Mouse (Mus musculus) liver, embryonic 14.5 days (tissue): ENCODE results near the gene 2410002F23Rik. TPM values are rescaled to one million over a fixed set of nuclear protein-coding genes. Genes with fewer than 3 reads are reported as not detected.

Experiments used
- ATAC-seq: fragments of 200-750 bp; cut with Nextera tagmentation; 2 replicates; pipeline ENCODE4 v1.8.0; 2017; ENCODE audit warnings: moderate number of reproducible peaks, mild to moderate bottlenecking, moderate library complexity; ENCODE audit not compliant: insufficient read depth
- DNase-seq, 3 experiments: peaks; one replicate each; pipeline ENCODE4 v3.0.0-alpha.2; 2012 to 2013; ENCODE audit warnings: low read depth in 3 of 3, low spot score in 3 of 3
- H3K27ac ChIP-seq: fragments of 300-500 bp; sonication (generic); 2 replicates; pipeline ENCODE4 v1.5.1; 2014; ENCODE audit warnings: moderate library complexity, mild to moderate bottlenecking, control low read depth, inconsistent platforms
- H3K27me3 ChIP-seq: fragments of 300-500 bp; sonication (generic); 2 replicates; pipeline ENCODE4 v1.6.1; 2014; ENCODE audit warnings: mild to moderate bottlenecking, low read length, moderate library complexity; ENCODE audit not compliant: control insufficient read depth, insufficient read depth
- H3K36me3 ChIP-seq: fragments of 300-500 bp; sonication (generic); replicated peaks from 2 replicates; pipeline ENCODE4 v1.6.1; 2014; ENCODE audit warnings: low read depth; ENCODE audit not compliant: control insufficient read depth, insufficient read depth
- H3K4me1 ChIP-seq, 2 experiments: fragments of 200-500 bp in 1 of 2; fragments of 300-500 bp in 1 of 2; sonication (generic) in 1 of 2; replicated peaks; 2 replicates each; pipeline ENCODE4 v1.6.1; 2012 to 2014; ENCODE audit warnings: antibody characterized with exemption in 1 of 2, inconsistent platforms in 1 of 2, low read length in 1 of 2; ENCODE audit not compliant: control insufficient read depth in 2 of 2, insufficient read depth in 2 of 2
- H3K4me2 ChIP-seq: fragments of 300-500 bp; sonication (generic); 2 replicates; pipeline ENCODE4 v1.6.1; 2014; ENCODE audit warnings: low read depth, mild to moderate bottlenecking, control low read depth, moderate library complexity
- H3K4me3 ChIP-seq, 2 experiments: fragments of 200-500 bp in 1 of 2; fragments of 300-500 bp in 1 of 2; sonication (generic) in 1 of 2; 2 replicates each; pipeline ENCODE4 v1.5.1; 2012 to 2014; ENCODE audit warnings: low read depth in 2 of 2, low read length in 2 of 2, mild to moderate bottlenecking in 2 of 2, control low read depth in 1 of 2, inconsistent platforms in 1 of 2, moderate library complexity in 1 of 2; ENCODE audit not compliant: insufficient read depth in 1 of 2
- H3K9ac ChIP-seq: fragments of 300-500 bp; sonication (generic); replicated peaks from 2 replicates; pipeline ENCODE4 v1.6.1; 2014; ENCODE audit warnings: mild to moderate bottlenecking, control low read depth, moderate library complexity
- H3K9me3 ChIP-seq: fragments of 300-500 bp; sonication (generic); 2 replicates; pipeline ENCODE4 v1.6.1; 2016; ENCODE audit warnings: low read length, mixed read lengths; ENCODE audit not compliant: control insufficient read depth
- CTCF ChIP-seq: IDR thresholded peaks from 2 replicates; pipeline ENCODE4 v1.5.1; 2016; ENCODE audit warnings: antibody characterized with exemption, low read depth, control low read depth
- EP300 ChIP-seq: IDR thresholded peaks from 2 replicates; pipeline ENCODE4 v1.6.1; 2016; ENCODE audit warnings: antibody characterized with exemption, low read depth
- WGBS: fragments of 180-500 bp; shearing (Covaris S2); extraction: QIAGEN DNeasy Blood & Tissue Kit; methylation state at CpG from one replicate; pipeline ENCODE4 v1.1.7; 2014; ENCODE audit not compliant: insufficient replicate concordance; 5-methylcytosine and 5-hydroxymethylcytosine counted together
- polyA plus RNA-seq, 2 experiments: library from polyadenylated mRNA; depleted of rRNA in 1 of 2; stranded (reverse) in 1 of 2; unstranded in 1 of 2; fragments of >200 nt; fragmentation: Nextera tagmentation in 1 of 2; extraction: Ambion mirVana in 1 of 2; gene quantifications; 2 replicates each; pipeline versions ENCODE4 v1.2.1 to v1.2.3; 2012 to 2014

Gene 2410002F23Rik
- polyA plus RNA-seq, 2 experiments = 20.0 to 43.8 TPM

DNA sequence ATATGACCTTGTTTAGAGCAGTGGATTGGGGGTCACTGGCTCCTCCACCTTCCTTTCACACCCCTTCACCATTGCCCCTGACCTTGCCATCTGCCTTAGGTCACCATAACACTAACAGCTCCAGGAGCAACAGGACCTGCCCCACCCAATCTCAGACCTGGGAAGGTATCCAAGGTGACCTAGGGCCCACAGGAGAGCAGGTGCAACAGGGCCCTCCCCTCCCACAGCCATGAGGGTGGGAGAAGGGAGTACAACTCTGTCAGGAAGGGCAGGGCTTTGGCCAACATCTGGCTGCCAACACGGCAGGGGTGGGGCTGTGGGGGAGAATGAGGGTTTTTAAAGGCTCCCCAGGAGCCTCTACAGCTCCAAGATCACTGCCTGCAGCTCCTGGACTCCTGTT is 21.4 kb upstream of the 2410002F23Rik start, which contains the start of gene Klk1:
Gene Klk1 (plus strand): TSS at position 285 of the 400 bp plus-strand sequence.
- Histone ChIP-seq H3K27ac (no peak within 1 kb of the TSS), H3K4me3 (no peak within 1 kb of the TSS), H3K4me2 (no peak within 1 kb of the TSS), H3K36me3 (no peaks in the 10 kb centered on the region), H3K9me3 (no peaks in the 10 kb centered on the region), H3K9ac (no peak within 1 kb of the TSS), H3K4me1 (0 out of 4 replicates have a peak, but pooled peaks cover 0 to 2% of the 10 kb centered on the region in 2 experiments), H3K27me3 (no peaks in the 10 kb centered on the region)
- TF ChIP-seq EP300 (no peak), CTCF (no peak)
- 42% methylated on average over 1 of the region's 1 CpGs for WGBS
- DNase-seq = no peak
- ATAC-seq = no peak

DNA sequence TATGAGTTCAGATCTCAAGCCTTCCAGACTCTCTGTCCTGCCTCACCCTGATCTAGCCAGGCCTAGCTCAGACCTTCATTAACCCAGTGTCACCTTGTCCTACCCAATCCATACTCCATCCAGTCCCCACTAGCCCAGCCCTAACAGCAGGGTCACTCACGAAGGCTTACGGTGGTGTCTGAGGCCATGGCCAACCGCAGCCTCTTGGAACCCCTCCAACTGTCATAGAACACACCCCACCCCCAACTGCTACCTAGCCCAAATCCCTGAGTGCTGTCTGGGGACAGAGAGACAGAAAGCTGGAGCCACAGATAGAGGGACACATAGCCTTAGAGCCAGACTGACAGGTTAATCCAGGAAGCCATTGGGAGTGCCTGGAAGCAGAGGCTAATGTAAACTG is 10.6 kb upstream of the 2410002F23Rik start, which contains the start of gene Gm36864:
Gene Gm36864 (plus strand): TSS at position 269 of the 400 bp plus-strand sequence.
- H3K4me1 ChIP-seq = peaks cover 0 to 2% of the 10 kb centered on the region in 2 experiments; a peak in 1 of 4 replicates
- no peak within 1 kb of the TSS for H3K9ac ChIP-seq
- H3K9me3 ChIP-seq = no peaks in the 10 kb centered on the region
- H3K36me3 ChIP-seq = no peaks in the 10 kb centered on the region
- DNase-seq (no peak), ATAC-seq (no peak)
- no peak within 1 kb of the TSS for H3K27ac ChIP-seq
- TF ChIP-seq CTCF (no peak), EP300 (no peak)
- 72% methylated on average over 3 of the region's 3 CpGs for WGBS
- no peak within 1 kb of the TSS for H3K4me3 ChIP-seq
- H3K4me2 ChIP-seq = no peak within 1 kb of the TSS
- no peaks in the 10 kb centered on the region for H3K27me3 ChIP-seq

DNA sequence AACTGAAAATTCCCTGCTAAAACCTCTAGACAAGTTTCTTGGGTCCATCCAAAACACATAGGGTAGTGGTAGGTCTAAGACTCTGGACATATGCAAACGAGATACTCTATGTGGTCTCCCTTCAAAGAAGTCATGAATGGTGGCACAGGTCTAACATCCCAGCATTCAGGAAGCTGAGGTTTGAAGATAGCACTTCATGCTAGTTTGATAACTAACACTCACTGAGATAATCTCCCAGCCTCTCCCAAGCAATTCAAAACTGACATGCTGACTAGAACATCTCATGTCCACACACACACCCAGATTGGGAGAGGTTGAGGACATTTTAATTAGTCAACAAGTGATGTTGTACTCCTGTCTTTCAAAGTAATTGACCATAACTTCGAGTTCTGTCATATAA is 6.6 kb upstream of the 2410002F23Rik start:
- WGBS = 17% methylated on average over 2 of the region's 2 CpGs
- Histone ChIP-seq H3K4me3 (no peak overlapping the region), H3K27ac (no peak overlapping the region), H3K9me3 (no peaks in the 10 kb centered on the region), H3K36me3 (no peaks in the 10 kb centered on the region), H3K4me2 (no peak overlapping the region), H3K27me3 (no peaks in the 10 kb centered on the region), H3K4me1 (peaks cover 0 to 2% of the 10 kb centered on the region in 2 experiments; a peak in 2 of 4 replicates), H3K9ac (no peak overlapping the region)
- TF ChIP-seq CTCF (no peak), EP300 (no peak)
- no peak for DNase-seq
- ATAC-seq = no peak

DNA sequence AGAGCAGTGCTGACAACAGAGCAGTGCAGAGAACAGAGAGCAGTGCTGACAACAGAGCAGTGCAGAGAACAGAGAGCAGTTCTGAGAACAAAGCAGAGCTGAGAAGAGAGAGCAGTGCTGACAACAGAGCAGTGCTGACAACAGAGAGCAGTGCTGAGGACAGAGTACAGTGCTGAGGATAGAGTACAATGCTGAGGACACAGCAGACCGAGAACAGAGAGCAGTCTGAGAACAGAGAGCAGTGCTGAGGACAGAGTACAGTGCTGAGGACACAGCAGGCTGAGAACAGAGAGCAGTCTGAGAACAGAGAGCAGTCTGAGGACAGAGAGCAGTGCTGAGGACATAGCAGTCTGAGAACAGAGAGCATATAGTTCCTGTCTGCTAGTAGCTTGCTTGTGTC is 5.8 kb upstream of the 2410002F23Rik start:
- Histone ChIP-seq H3K4me1 (peaks cover 4 to 9% of the 10 kb centered on the region in 2 experiments), H3K27ac (no peak overlapping the region), H3K36me3 (no peaks in the 10 kb centered on the region), H3K27me3 (no peaks in the 10 kb centered on the region), H3K9me3 (no peaks in the 10 kb centered on the region), H3K4me3 (no peak overlapping the region), H3K9ac (no peak overlapping the region), H3K4me2 (no peak overlapping the region)
- TF ChIP-seq CTCF = no peak
- no peak for TF ChIP-seq EP300
- DNase-seq = no peak
- 21% methylated on average over 1 of the region's 1 CpGs for WGBS
- ATAC-seq = no peak

DNA sequence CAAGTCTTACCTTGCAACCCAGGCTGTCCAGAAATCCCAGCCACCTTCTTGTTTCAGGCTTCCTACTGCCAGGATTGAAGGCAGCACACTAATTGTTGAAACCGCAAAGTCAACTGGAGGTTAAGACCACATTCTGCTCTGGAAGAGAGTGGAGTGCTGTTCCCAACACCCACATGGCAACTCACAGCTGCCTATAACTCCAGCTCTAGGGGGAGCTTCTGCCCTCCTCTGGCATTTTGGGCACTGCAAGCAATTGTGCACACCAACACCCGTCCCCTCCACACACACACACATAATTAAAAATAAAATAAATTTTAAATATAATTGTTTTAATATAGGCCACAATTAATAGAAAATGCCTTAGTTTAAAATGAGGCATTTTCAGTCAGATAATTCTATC is 5.4 kb upstream of the 2410002F23Rik start:
- no peak overlapping the region for H3K4me2 ChIP-seq
- ATAC-seq (no peak), DNase-seq (no peak)
- TF ChIP-seq EP300 = no peak
- 0 out of 2 replicates have a peak, but pooled peaks have one; percentile 16 for TF ChIP-seq CTCF
- no peak overlapping the region for H3K4me3 ChIP-seq
- no peak overlapping the region for H3K27ac ChIP-seq
- peaks cover 4 to 9% of the 10 kb centered on the region in 2 experiments for H3K4me1 ChIP-seq
- H3K27me3 ChIP-seq = no peaks in the 10 kb centered on the region
- H3K9me3 ChIP-seq = no peaks in the 10 kb centered on the region
- no peaks in the 10 kb centered on the region for H3K36me3 ChIP-seq
- 42% methylated on average over 2 of the region's 2 CpGs for WGBS
- no peak overlapping the region for H3K9ac ChIP-seq
